Mouse (Mus musculus) CH12.LX (cell line): ENCODE measurements around the gene Gbx1.

Experiments used
- CTCF ChIP-seq, 2 experiments: IDR thresholded peaks in 1 of 2; conservative IDR thresholded peaks in 1 of 2; 2 replicates each; pipeline ENCODE4 v1.5.1; 2011 to 2012; ENCODE audit warnings: low read depth in 2 of 2, low read length in 2 of 2, improper control_type of control experiment in 1 of 2, inconsistent platforms in 1 of 2, mild to moderate bottlenecking in 1 of 2, moderate library complexity in 1 of 2
- E2F4 ChIP-seq: IDR thresholded peaks from 2 replicates; pipeline ENCODE4 v1.6.1; 2011; ENCODE audit warnings: low read depth, low read length, improper control_type of control experiment; ENCODE audit not compliant: insufficient replicate concordance
- EP300 ChIP-seq: IDR thresholded peaks from 2 replicates; pipeline ENCODE4 v1.6.1; 2011; ENCODE audit warnings: low read length, improper control_type of control experiment
- JUND ChIP-seq: conservative IDR thresholded peaks from 2 replicates; pipeline ENCODE4 v1.6.1; 2011; ENCODE audit warnings: low read depth, low read length, improper control_type of control experiment
- MAZ ChIP-seq: IDR thresholded peaks from 2 replicates; pipeline ENCODE4 v1.6.1; 2012; ENCODE audit warnings: low read depth, mild to moderate bottlenecking, inconsistent platforms, low read length, improper control_type of control experiment, moderate library complexity
- NRF1 ChIP-seq: IDR thresholded peaks from 2 replicates; pipeline ENCODE4 v1.6.1; 2014; ENCODE audit warnings: low read depth, mild to moderate bottlenecking, inconsistent platforms, low read length, improper control_type of control experiment, moderate library complexity
- POLR2A ChIP-seq: IDR thresholded peaks from 2 replicates; pipeline ENCODE4 v1.6.1; 2011; ENCODE audit warnings: low read depth, mild to moderate bottlenecking, improper control_type of control experiment, low read length
- RCOR1 ChIP-seq: conservative IDR thresholded peaks from 2 replicates; pipeline ENCODE4 v1.6.1; 2012; ENCODE audit warnings: low read depth, mild to moderate bottlenecking, inconsistent platforms, low read length, improper control_type of control experiment
- TCF12 ChIP-seq: IDR thresholded peaks from 2 replicates; pipeline ENCODE4 v1.6.1; 2014; ENCODE audit warnings: low read depth, mild to moderate bottlenecking, inconsistent platforms, low read length, improper control_type of control experiment
- ZNF384 ChIP-seq: IDR thresholded peaks from 2 replicates; pipeline ENCODE4 v1.6.1; 2012; ENCODE audit warnings: low read depth, low read length, improper control_type of control experiment, inconsistent platforms

- TF ChIP-seq MAZ (no peak), CTCF (conservative IDR thresholded peaks at IDR 0.05 in 1 of 2, IDR thresholded peaks at IDR 0.05 in 1 of 2; ENCODE audit: low read depth in 2 of 2, low read length in 2 of 2) (no peak), ZNF384 (no peak), POLR2A (no peak), RCOR1 (no peak), EP300 (no peak), TCF12 (no peak), E2F4 (no peak), NRF1 (no peak), JUND (no peak)
Measured at GRCm38 (mm10) chr5:24499113-24499512, 27.9 kb downstream of the Gbx1 start.
